Mouse (Mus musculus) ES-E14 (cell line): ENCODE measurements around the gene Zfp704. TPM values are rescaled to one million over a fixed set of nuclear protein-coding genes. Genes with fewer than 3 reads are reported as not detected.

Experiments used
- DNase-seq: peaks from one replicate; pipeline ENCODE4 v3.0.0-alpha.2; 2013; ENCODE audit warnings: low read depth, low spot score
- H3K27ac ChIP-seq: 2 replicates; pipeline ENCODE4 v1.5.1; 2012; ENCODE audit warnings: low read depth, mild to moderate bottlenecking, low read length, moderate library complexity, mixed read lengths; ENCODE audit not compliant: poor library complexity, insufficient read depth, severe bottlenecking
- H3K36me3 ChIP-seq: 2 replicates; pipeline ENCODE4 v1.6.1; 2012; ENCODE audit warnings: mild to moderate bottlenecking, low read length, moderate library complexity, mixed read lengths; ENCODE audit not compliant: control insufficient read depth, poor library complexity, insufficient read depth, severe bottlenecking
- H3K4me1 ChIP-seq, 2 experiments: fragments of 150-350 bp in 1 of 2; sonication (generic) in 1 of 2; 2 replicates each; pipeline ENCODE4 v1.6.1; 2012; ENCODE audit warnings: low read length in 2 of 2, mild to moderate bottlenecking in 1 of 2, mixed read lengths in 1 of 2; ENCODE audit not compliant: control insufficient read depth in 2 of 2, insufficient read depth in 2 of 2, poor library complexity in 1 of 2
- H3K4me3 ChIP-seq, 2 experiments: fragments of 150-350 bp in 1 of 2; sonication (generic) in 1 of 2; 2 replicates each; pipeline ENCODE4 v1.5.1; 2012; ENCODE audit warnings: low read length in 2 of 2, low read depth in 1 of 2, mild to moderate bottlenecking in 1 of 2, mixed read lengths in 1 of 2; ENCODE audit not compliant: insufficient read depth in 1 of 2, poor library complexity in 1 of 2, severe bottlenecking in 1 of 2
- H3K9ac ChIP-seq: 2 replicates; pipeline ENCODE4 v1.6.1; 2012; ENCODE audit warnings: low read depth, mild to moderate bottlenecking, low read length, mixed read lengths; ENCODE audit not compliant: poor library complexity, insufficient read depth, severe bottlenecking
- H3K9me3 ChIP-seq: fragments of 150-350 bp; sonication (generic); 2 replicates; pipeline ENCODE4 v1.6.1; 2012; ENCODE audit warnings: low read depth, mild to moderate bottlenecking, low read length; ENCODE audit not compliant: control insufficient read depth, insufficient read depth
- CHD2 ChIP-seq: IDR thresholded peaks from 2 replicates; pipeline ENCODE4 v1.6.1; 2014; ENCODE audit warnings: mild to moderate bottlenecking, low read depth, low read length, inconsistent platforms
- HCFC1 ChIP-seq: IDR thresholded peaks from 2 replicates; pipeline ENCODE4 v1.6.1; 2012; ENCODE audit warnings: low read length, inconsistent platforms, borderline replicate concordance; ENCODE audit not compliant: insufficient read depth
- MAFK ChIP-seq: IDR thresholded peaks from 2 replicates; pipeline ENCODE4 v1.6.1; 2014; ENCODE audit warnings: mild to moderate bottlenecking, low read depth, low read length, inconsistent platforms; ENCODE audit not compliant: insufficient read depth
- ZC3H11A ChIP-seq: IDR thresholded peaks from 2 replicates; pipeline ENCODE4 v1.6.1; 2012; ENCODE audit warnings: low read depth, mild to moderate bottlenecking, inconsistent platforms, low read length, borderline replicate concordance
- ZNF384 ChIP-seq: IDR thresholded peaks from 2 replicates; pipeline ENCODE4 v1.6.1; 2012; ENCODE audit warnings: low read depth, low read length, inconsistent platforms
- in situ Hi-C, 2 experiments: fragments of 600-800 bp; cut with MboI; formaldehyde crosslinking; loops; one replicate each; pipeline ENCODE4 v1.15.1; 2025; ENCODE audit warnings: low sequenced_read_pairs in 2 of 2, inconsistent platforms in 1 of 2; ENCODE audit not compliant: unreplicated experiment in 2 of 2
- total RNA-seq: library from RNA; depleted of rRNA; stranded (reverse); fragments of 300-350 nt; gene quantifications from 2 replicates; pipeline ENCODE4 v1.2.3, GENCODE M21; 2012

The Zfp704 gene
- total RNA-seq, 1 experiment: 11.4 TPM

- no peak for TF ChIP-seq MAFK
- no peak for TF ChIP-seq ZC3H11A
- H3K36me3 ChIP-seq: no peaks in the 10 kb centered on the region
- no peak for DNase-seq
- in situ Hi-C loops: no loop called here
- H3K27ac ChIP-seq: no peak overlapping the region
- no peak overlapping the region for H3K9ac ChIP-seq
- H3K9me3 ChIP-seq: no peaks in the 10 kb centered on the region
- no peak overlapping the region for H3K4me3 ChIP-seq
- peaks cover 3 to 8% of the 10 kb centered on the region in 2 experiments; a peak in 2 of 4 replicates for H3K4me1 ChIP-seq
These were observed 18.3 kb downstream of the Zfp704 start for GRCm38 (mm10) chr3:9591416-9592110.

- in situ Hi-C loops: no loop called here
- no peak overlapping the region for H3K27ac ChIP-seq
- H3K4me3 ChIP-seq: no peak overlapping the region
These were observed 21.2 kb downstream of the Zfp704 start for GRCm38 (mm10) chr3:9588635-9589034.

GRCm38 (mm10) chr3:9587304-9587703 is 22.6 kb downstream of the Zfp704 start:
- Histone ChIP-seq H3K36me3 (no peaks in the 10 kb centered on the region), H3K9me3 (no peaks in the 10 kb centered on the region), H3K4me1 (peaks cover under 1 to 3% of the 10 kb centered on the region in 2 experiments; a peak in 2 of 4 replicates), H3K27ac (no peak overlapping the region), H3K4me3 (no peak overlapping the region), H3K9ac (no peak overlapping the region)
- in situ Hi-C loops: no loop called here
- TF ChIP-seq CHD2: no peak
- no peak for TF ChIP-seq HCFC1
- TF ChIP-seq ZNF384: no peak
- TF ChIP-seq MAFK: no peak
- TF ChIP-seq ZC3H11A: no peak
- no peak for DNase-seq

More at GRCm38 (mm10) chr3:9588635-9589034, 21.2 kb downstream of the Zfp704 start:
- TF ChIP-seq ZNF384 (no peak), ZC3H11A (no peak), CHD2 (no peak), HCFC1 (no peak), MAFK (no peak)
- Histone ChIP-seq H3K36me3 (no peaks in the 10 kb centered on the region), H3K9me3 (no peaks in the 10 kb centered on the region), H3K9ac (no peak overlapping the region), H3K4me1 (peaks cover 3 to 6% of the 10 kb centered on the region in 2 experiments; a peak in 2 of 4 replicates)
- no peak for DNase-seq

- TF ChIP-seq CHD2 (no peak), ZNF384 (no peak), MAFK (no peak)
- Histone ChIP-seq H3K4me1 (peaks cover 0 to 6% of the 10 kb centered on the region in 2 experiments; a peak in 2 of 4 replicates), H3K4me3 (no peak overlapping the region), H3K27ac (no peak overlapping the region), H3K36me3 (no peaks in the 10 kb centered on the region), H3K9ac (no peak overlapping the region), H3K9me3 (no peaks in the 10 kb centered on the region)
- no peak for DNase-seq
- in situ Hi-C loops: no loop called here
These were observed 26.4 kb downstream of the Zfp704 start for GRCm38 (mm10) chr3:9583516-9583915.
